Mouse (Mus musculus) lung, embryonic 14.5 days (tissue): ENCODE data around the gene Itm2a. TPM values are rescaled to one million over a fixed set of nuclear protein-coding genes. Genes with fewer than 3 reads are reported as not detected.

Experiments
- ATAC-seq: fragments of 200-750 bp; cut with Nextera tagmentation; 2 replicates; pipeline ENCODE4 v1.8.0; 2017; ENCODE audit warnings: mild to moderate bottlenecking, moderate TSS enrichment, moderate library complexity; ENCODE audit not compliant: insufficient read depth
- DNase-seq: peaks from one replicate; pipeline ENCODE4 v3.0.0-alpha.2; 2015
- H3K27ac ChIP-seq: fragments of 300-500 bp; sonication (generic); 2 replicates; pipeline ENCODE4 v1.5.1; 2014; ENCODE audit warnings: low read depth, mild to moderate bottlenecking, moderate library complexity
- H3K27me3 ChIP-seq: fragments of 300-500 bp; sonication (generic); 2 replicates; pipeline ENCODE4 v1.6.1; 2014; ENCODE audit warnings: low read length, control low read depth; ENCODE audit not compliant: insufficient read depth
- H3K36me3 ChIP-seq: fragments of 300-500 bp; sonication (generic); 2 replicates; pipeline ENCODE4 v1.6.1; 2014; ENCODE audit warnings: control low read depth; ENCODE audit not compliant: insufficient read depth
- H3K4me1 ChIP-seq: fragments of 300-500 bp; sonication (generic); 2 replicates; pipeline ENCODE4 v1.6.1; 2014; ENCODE audit warnings: antibody characterized with exemption, control low read depth; ENCODE audit not compliant: insufficient read depth
- H3K4me2 ChIP-seq: fragments of 300-500 bp; sonication (generic); 2 replicates; pipeline ENCODE4 v1.6.1; 2014; ENCODE audit warnings: mild to moderate bottlenecking
- H3K4me3 ChIP-seq: fragments of 300-500 bp; sonication (generic); 2 replicates; pipeline ENCODE4 v1.5.1; 2014; ENCODE audit warnings: low read depth, low read length
- H3K9ac ChIP-seq: fragments of 300-500 bp; sonication (generic); 2 replicates; pipeline ENCODE4 v1.6.1; 2014
- H3K9me3 ChIP-seq: fragments of 300-500 bp; sonication (generic); 2 replicates; pipeline ENCODE4 v1.6.1; 2016; ENCODE audit warnings: low read depth, low read length, control low read depth
- CTCF ChIP-seq: IDR thresholded peaks from 2 replicates; pipeline ENCODE4 v1.5.1; 2016; ENCODE audit warnings: antibody characterized with exemption, low read depth
- WGBS: fragments of 180-500 bp; shearing (Covaris S2); extraction: QIAGEN DNeasy Blood & Tissue Kit; methylation state at CpG from one replicate; pipeline ENCODE4 v1.1.7; 2014; 5-methylcytosine and 5-hydroxymethylcytosine counted together
- polyA plus RNA-seq: library from polyadenylated mRNA; unstranded; fragments of >200 nt; fragmentation: Nextera tagmentation; extraction: Ambion mirVana; gene quantifications from 2 replicates; pipeline ENCODE4 v1.2.1, GENCODE M21; 2014

Gene Itm2a
- 268 and 294 TPM in 2 replicates for polyA plus RNA-seq

DNA sequence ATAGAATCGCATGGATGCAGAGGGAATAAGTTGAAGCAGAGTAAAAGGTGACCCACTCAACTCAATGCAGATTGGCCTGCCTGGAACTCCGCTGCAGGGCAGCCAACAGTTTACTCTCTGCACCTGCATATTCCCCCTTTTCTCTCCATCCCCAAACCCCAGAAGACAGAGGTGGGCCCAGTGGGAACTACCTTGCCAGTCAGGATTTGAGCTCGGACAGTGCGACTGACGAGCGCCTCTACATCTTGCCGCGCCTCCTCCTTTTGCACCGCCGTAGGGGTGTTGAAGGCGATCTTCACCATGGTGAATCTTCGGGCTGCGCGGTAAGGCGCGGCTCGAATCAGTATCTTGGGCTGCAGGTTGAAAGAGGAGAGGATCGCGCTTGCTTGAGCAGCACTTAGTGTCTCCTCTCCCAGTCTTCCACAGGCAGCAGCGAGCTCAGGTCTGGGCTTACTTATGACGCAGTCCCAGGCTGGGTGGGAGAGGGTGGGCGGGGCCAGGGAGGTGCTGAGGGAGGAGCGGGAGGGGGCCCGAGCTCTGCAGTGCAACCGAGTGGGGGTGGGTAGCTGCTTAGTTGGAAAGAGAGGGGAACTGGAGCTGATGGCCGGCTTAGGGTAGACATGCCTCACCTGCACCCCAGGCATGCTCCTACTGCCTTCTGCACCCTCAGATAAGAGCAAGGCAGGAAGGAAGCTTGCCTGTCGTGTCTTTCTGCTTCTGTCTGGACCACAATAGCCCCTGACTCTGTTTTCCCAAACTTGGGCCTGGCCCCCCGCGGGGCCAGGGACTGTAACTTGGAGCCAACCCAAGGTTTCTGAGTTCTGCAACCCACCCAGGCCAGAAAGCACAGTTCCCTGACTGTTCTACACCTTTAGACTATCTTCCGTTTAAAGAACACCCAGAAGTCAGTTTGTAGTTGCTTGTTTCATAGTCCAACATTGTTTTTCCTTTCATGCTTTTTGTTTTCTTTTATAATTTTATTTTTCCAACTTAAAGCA, at the start of gene Itm2a:
Itm2a (minus strand) TSS at position 462 of the 998 bp plus-strand sequence.
- Histone ChIP-seq H3K4me3 (peak within 1 kb of the TSS; percentile 53), H3K27me3 (no peaks in the 10 kb centered on the region), H3K36me3 (no peaks in the 10 kb centered on the region), H3K9me3 (no peaks in the 10 kb centered on the region), H3K27ac (peak within 1 kb of the TSS; percentile 69), H3K4me1 (no peaks in the 10 kb centered on the region), H3K4me2 (peak within 1 kb of the TSS; percentile 60), H3K9ac (peak within 1 kb of the TSS; percentile 59)
- ATAC-seq (peak; percentile 99), DNase-seq (peak; percentile 65)
- WGBS: 13% methylated on average over 28 of the region's 30 CpGs
- TF ChIP-seq CTCF: no peak

DNA sequence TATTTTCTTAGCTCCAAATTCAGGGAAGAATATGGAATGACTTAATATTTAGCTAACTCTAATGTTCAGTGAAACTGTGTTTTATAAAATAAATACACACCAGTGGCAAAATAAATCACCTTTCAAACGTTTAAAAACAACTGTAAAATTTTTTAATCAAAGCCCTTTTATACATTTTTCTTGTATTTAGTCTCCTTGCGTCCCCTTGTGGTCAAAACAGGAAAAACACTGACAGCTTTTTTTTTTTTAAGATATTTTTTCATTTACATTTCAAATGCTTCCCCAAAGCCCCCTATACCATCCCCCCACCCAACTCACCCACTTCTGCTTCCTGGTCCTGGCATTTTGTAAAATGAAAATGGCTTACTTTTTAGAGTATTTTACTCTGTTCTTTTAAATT, 32.7 kb upstream of the Itm2a start:
- 0% methylated on average over 2 of the region's 2 CpGs for WGBS
- Histone ChIP-seq H3K9ac (no peak overlapping the region), H3K27me3 (no peaks in the 10 kb centered on the region), H3K4me1 (no peaks in the 10 kb centered on the region), H3K36me3 (no peaks in the 10 kb centered on the region), H3K4me3 (no peak overlapping the region), H3K9me3 (no peaks in the 10 kb centered on the region), H3K4me2 (no peak overlapping the region), H3K27ac (no peak overlapping the region)
- DNase-seq (peak; percentile 53), ATAC-seq (no peak)
- peak; percentile 55 for TF ChIP-seq CTCF

- no peak for TF ChIP-seq CTCF
- Histone ChIP-seq H3K27me3 (no peaks in the 10 kb centered on the region), H3K4me2 (no peak overlapping the region), H3K9ac (no peak overlapping the region), H3K4me1 (no peaks in the 10 kb centered on the region), H3K9me3 (no peaks in the 10 kb centered on the region), H3K4me3 (no peak overlapping the region), H3K36me3 (no peaks in the 10 kb centered on the region), H3K27ac (no peak overlapping the region)
- WGBS: 80% methylated on average over 2 of the region's 2 CpGs
- DNase-seq (no peak), ATAC-seq (no peak)
These were observed 18.1 kb upstream of the Itm2a start for GRCm38 (mm10) chrX:107421304-107421703.

DNA sequence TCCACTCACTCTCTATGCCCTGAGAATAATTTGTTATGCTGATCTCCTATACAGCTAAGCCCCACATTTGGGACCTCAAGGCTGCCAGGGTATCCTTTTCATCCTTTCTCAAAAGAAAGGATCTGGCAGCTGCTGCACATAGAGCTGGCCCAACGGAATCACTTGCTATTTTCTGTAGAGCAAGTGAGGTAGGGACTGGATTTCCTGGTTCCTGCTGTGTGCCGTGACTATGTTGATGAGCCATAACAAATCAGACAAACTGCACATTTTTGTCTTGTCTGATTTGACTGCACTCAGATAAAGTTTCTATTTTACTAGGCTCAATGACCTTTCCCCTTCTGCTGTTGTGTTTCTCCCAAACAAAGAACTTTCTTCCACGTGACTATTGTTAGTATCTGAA, 14.2 kb upstream of the Itm2a start:
- Histone ChIP-seq H3K27me3 (no peaks in the 10 kb centered on the region), H3K9me3 (no peaks in the 10 kb centered on the region), H3K4me2 (no peak overlapping the region), H3K4me1 (0 out of 2 replicates have a peak, but pooled peaks cover 2% of the 10 kb centered on the region), H3K27ac (no peak overlapping the region), H3K4me3 (no peak overlapping the region), H3K36me3 (no peaks in the 10 kb centered on the region), H3K9ac (no peak overlapping the region)
- DNase-seq: no peak
- no peak for TF ChIP-seq CTCF
- no peak for ATAC-seq
- 48% methylated on average over 3 of the region's 3 CpGs for WGBS

DNA sequence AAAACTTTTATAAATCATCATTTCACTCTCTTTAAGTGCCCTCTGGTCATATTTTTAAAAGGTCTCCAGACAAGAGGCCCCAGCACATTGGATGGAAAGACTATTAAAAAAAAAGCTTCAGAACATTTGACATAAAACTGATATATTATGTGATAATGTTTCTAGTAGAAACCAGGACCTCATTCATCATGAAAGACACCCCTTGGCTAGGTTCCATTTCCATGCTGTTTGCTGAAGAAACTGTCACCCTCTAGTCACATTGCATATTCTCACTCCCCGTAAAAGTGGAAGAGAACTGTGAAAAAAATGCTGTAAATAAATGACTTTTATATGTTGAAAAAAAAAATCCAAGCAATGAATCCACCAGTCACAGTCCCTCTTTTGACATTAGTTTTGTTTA, 12.8 kb upstream of the Itm2a start:
- Histone ChIP-seq H3K4me3 (no peak overlapping the region), H3K4me1 (0 out of 2 replicates have a peak, but pooled peaks cover 2% of the 10 kb centered on the region), H3K36me3 (no peaks in the 10 kb centered on the region), H3K9ac (no peak overlapping the region), H3K4me2 (no peak overlapping the region), H3K27me3 (no peaks in the 10 kb centered on the region), H3K9me3 (no peaks in the 10 kb centered on the region), H3K27ac (no peak overlapping the region)
- peak; percentile 80; the same call in 1 of the 2 replicates for ATAC-seq
- peak; percentile 83 for DNase-seq
- no peak for TF ChIP-seq CTCF
- 54% methylated on average over 1 of the region's 1 CpGs for WGBS

DNA sequence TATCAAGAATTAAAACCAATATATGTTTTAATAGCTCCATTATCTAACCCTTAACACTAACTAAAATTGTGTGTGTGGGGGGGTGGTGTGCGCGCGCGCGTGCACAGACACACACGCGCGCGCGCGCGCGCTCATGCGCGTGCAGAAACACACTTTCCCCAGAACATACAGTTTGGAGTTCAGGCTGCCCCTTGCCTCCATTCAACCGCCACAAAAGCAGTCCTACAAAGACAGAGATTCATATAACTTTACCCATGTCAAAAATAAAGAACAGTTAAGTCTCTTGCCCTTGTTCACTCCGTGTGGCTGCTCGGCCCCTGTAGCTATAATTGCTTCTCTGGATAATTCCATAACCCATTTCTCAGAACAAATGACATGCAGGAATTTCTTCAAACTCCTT, 695 bp downstream of the Itm2a start:
- Histone ChIP-seq H3K4me2 (peak overlapping the region; percentile 60), H3K27me3 (no peaks in the 10 kb centered on the region), H3K36me3 (0 out of 2 replicates have a peak, but pooled peaks cover 3% of the 10 kb centered on the region), H3K9ac (peak overlapping the region; percentile 59), H3K9me3 (no peaks in the 10 kb centered on the region), H3K4me1 (no peaks in the 10 kb centered on the region), H3K27ac (peak overlapping the region; percentile 69), H3K4me3 (peak overlapping the region; percentile 53)
- 11% methylated on average over 18 of the region's 18 CpGs for WGBS
- TF ChIP-seq CTCF: no peak
- DNase-seq (peak; percentile 64), ATAC-seq (no peak; the same call in 1 of the 2 replicates)

- no peak overlapping the region for H3K27ac ChIP-seq
- WGBS: 89% methylated on average over 8 of the region's 8 CpGs
- no peaks in the 10 kb centered on the region for H3K4me1 ChIP-seq
- DNase-seq (no peak), ATAC-seq (no peak)
- H3K9ac ChIP-seq: no peak overlapping the region
- no peak for TF ChIP-seq CTCF
- H3K9me3 ChIP-seq: no peaks in the 10 kb centered on the region
- H3K4me3 ChIP-seq: no peak overlapping the region
- H3K27me3 ChIP-seq: no peaks in the 10 kb centered on the region
- H3K36me3 ChIP-seq: 0 out of 2 replicates have a peak, but pooled peaks cover 3% of the 10 kb centered on the region
- no peak overlapping the region for H3K4me2 ChIP-seq
These were observed 4.1 kb downstream of the Itm2a start for GRCm38 (mm10) chrX:107399087-107399486.
